Mouse (Mus musculus): ENCODE measurements around the gene E130208F15Rik.

Gene E130208F15Rik

DNA sequence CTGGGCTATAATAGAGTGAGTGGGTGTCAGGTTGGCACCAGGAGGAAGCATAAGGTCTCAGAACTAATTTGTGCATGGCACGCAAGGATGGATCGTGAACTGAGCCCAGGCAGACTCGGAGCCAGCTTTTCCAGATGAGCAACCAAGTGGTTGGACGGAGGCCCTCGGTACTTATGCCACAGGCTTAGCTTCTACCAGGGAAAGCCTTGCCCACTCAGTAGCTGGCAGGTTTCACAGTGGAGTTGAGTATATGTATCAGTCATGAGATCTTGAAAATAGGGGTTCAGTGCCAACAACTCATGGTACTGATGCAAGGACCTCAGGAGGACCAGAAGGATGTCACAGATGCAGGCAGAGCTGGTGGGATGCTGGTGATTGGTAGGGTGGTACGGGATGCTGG lies 14.1 kb downstream of the E130208F15Rik start:
- no peak for DNase-seq (ENCODE audit: low spot score)

DNA sequence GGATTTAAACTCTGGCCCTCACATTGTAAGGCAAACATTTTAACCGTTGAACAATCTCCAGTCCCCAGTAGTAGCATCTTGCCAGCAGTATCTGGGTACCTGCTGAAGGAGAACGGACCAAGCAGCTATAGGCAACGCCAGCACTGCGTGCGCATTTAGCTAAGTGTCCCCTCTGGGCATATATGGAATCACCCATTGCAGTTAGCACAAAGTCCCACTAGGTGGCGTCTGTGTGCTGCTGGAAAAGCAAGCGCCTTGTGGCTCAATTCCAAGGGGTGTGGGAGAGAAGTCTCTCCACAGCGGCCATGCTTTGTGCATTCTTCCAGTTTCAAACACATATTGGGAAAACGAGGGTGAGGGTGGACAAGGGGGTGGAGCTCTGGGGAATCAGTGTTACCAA lies 14.8 kb downstream of the E130208F15Rik start:
- peak; percentile 65 for DNase-seq (ENCODE audit: low spot score)

- no peak for DNase-seq (ENCODE audit: low spot score)
Observed at GRCm38 (mm10) chr7:30339432-30340109, 18.0 kb downstream of the E130208F15Rik start.

- peak; percentile 52 for DNase-seq (ENCODE audit: low spot score)
Observed at GRCm38 (mm10) chr7:30346635-30347379, 25.3 kb downstream of the E130208F15Rik start.

GRCm38 (mm10) chr7:30347828-30348227 lies 26.3 kb downstream of the E130208F15Rik start:
- DNase-seq (ENCODE audit: low spot score) = peak; percentile 65

DNA sequence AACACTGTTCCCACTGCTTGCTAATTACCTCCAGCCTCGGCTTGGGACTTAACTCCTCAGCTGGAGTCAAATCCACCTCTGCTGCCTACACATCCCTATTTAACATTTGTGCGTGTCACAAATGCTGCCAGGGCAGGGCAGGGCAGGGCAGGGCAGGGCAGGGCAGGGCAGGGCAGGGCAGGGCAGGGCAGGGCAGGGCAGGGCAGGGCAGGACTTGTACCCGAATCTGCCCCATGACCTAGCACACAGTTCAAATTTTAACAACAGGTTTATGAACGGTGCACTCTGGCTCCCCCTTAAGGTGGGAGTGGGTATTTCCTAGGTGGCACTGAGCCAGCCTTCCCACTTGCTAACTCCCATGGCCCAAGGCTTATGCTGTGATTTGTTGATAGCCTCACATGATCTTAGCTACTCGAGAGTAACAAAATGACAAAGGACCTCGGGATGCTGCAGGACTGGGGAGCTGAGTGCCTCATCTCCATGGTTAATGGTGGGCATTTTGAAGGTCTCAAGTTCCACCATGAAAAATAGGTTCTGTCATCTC lies 31.8 kb downstream of the E130208F15Rik start:
- peak; percentile 60 for DNase-seq (ENCODE audit: low spot score)

- DNase-seq (ENCODE audit: low spot score) = no peak
Observed at GRCm38 (mm10) chr7:30354059-30354458, 32.5 kb downstream of the E130208F15Rik start.

GRCm38 (mm10) chr7:30358378-30359186 lies 37.0 kb downstream of the E130208F15Rik start:
- no peak for DNase-seq (ENCODE audit: low spot score)

DNA sequence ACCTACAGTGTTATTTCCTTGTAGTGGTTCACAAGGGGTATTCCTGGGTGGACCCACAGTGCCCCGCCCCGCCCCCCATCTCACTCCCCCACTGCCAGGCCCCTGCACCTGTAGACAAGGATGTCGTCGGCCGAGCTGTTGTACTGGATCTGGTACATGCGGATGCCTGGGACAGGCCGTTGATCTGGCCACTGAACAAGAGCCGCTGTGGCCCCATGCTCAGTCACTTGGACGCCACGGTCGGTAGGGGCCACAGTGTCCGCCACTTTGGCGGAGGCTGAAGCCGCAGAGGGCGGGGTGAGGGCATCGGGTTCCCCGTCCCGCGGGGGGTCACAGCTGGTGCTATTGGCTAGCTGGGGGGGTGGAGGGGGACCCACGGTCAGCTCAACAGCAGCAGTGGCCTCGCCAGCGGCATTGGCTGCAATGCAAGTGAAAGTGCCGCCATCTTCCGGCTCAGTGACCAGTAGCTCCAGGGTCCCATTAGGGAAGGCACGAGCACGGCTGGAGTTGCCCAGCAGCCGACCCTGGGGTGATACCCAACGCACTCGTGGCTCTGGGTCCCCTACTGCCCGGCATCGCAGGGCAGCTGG lies 37.8 kb downstream of the E130208F15Rik start:
- DNase-seq (ENCODE audit: low spot score) = no peak

- no peak for DNase-seq (ENCODE audit: low spot score)
Observed at GRCm38 (mm10) chr7:30360028-30360427, 38.5 kb downstream of the E130208F15Rik start.

DNA sequence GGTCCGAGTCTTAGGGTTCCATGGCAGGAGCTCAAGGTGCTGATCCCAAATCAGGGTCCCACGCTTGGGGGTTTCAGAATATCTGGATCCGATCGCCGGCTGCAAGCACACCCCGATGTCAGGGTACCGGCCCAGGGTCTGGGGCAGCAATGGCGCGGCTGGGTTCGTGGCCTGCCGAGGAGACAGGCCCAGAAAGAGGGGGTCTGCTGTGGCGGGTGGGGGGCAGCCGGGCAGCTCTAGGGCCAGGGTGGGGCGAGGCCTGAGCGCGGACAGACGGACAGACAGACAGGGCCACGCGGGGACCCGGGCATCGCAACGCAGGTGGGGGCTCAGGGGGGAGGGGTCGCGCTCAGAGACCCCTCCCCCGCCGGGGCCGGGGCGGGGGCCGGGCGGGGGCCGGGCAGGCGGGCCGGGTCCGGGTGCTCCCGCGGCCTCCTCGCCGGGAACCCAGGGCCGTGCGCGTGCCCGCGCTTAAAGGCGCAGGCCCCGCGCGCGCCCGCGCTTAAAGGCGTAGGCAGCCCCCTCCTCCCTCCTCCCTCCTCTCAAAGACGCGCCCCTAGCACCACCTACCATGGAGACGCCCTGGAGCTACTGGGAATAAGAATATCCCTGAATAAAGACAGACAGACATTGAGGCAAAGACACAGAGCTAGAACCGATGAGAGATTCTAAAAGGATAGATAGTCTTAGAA lies 41.3 kb downstream of the E130208F15Rik start, which contains the start of gene Lrfn3:
Lrfn3 (minus strand) TSS at position 121 of the 692 bp plus-strand sequence.
- DNase-seq (ENCODE audit: low spot score) = no peak

GRCm38 (mm10) chr7:30363344-30363738 lies 41.8 kb downstream of the E130208F15Rik start:
- DNase-seq (ENCODE audit: low spot score) = no peak

DNA sequence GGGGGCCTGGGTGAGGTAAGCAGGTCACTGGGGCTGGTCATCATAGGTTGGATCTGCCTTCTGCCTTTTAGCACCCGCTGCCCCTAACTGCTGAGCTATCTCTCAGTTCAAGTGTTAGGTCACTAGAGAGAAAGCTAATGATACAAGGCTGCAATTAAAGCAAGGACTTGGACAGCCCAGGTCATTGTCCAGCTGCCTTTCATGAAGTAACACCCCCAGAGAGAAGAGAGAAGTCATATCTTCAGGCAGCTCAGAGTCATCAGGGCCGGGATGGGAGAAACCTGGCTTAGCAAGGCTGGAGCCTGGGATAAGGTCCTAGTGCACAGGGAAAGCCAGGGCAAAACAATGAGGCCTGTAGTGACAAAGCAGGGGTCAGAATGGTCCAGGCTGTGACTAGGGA lies 45.9 kb downstream of the E130208F15Rik start:
- no peak for DNase-seq (ENCODE audit: low spot score)

Data from T-cell, adult 2 months (primary cell).